Mouse (Mus musculus) hindlimb bud, embryonic 11.5 days (tissue): ENCODE measurements around the gene Hyal6.
A peak's percentile ranks its signal among the peaks of the same experiment; 100 is the strongest.

Source experiments
- DNase-seq: peaks from one replicate; pipeline ENCODE4 v3.0.0-alpha.2; 2012; ENCODE audit warnings: low read depth, low spot score; ENCODE audit errors: extremely low spot score

Gene Hyal6

GRCm38 (mm10) chr6:24732945-24733344, at the start of gene Hyal6:
Gene Hyal6, plus strand, starts transcription at chr6:24733245.
- no peak for DNase-seq

GRCm38 (mm10) chr6:24687871-24688270, 45.2 kb upstream of the Hyal6 start:
- no peak for DNase-seq

DNA sequence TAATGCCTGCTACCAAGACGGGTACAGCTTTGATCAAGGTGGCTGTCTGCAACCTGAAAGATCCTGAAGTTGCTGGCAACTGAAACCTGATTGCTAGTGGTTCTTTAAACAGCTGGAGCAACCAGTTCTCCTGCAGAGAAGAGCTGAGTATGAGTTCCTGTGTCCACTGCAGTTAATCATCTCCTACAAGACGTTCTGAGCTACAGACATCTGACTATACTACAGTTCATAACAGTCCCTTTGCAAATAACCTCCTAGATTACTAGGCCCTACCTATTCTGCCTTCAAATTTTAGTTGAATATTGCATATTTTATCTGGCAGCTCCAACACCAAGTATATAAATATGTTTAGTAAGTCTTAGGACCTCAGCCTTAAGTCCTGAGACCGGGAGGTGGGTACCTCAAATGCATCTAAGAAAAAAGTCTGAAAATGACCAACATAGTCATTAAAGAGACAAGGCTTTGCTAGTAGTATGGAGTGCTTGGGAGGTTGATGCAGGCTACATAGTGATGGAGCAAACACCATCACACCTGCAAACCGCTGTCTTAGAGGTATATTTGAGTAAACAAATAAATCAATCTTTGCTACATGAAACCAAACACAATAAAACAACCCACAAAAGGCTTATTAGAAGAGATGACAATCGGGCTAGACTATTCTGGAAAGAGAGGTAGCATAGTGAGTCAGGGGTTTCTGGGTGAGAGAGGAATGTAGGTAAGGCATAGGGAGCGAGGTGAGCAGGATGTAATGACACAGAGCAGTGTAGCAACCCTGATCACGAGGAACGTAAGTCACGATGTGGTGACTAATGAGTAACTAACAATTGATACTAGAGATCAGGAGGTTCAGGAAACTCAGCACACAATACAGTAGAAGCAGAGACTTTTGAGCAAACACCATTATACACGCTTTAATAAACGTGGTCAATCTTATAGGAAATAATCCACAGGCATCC, 38.3 kb upstream of the Hyal6 start:
- no peak for DNase-seq

DNA sequence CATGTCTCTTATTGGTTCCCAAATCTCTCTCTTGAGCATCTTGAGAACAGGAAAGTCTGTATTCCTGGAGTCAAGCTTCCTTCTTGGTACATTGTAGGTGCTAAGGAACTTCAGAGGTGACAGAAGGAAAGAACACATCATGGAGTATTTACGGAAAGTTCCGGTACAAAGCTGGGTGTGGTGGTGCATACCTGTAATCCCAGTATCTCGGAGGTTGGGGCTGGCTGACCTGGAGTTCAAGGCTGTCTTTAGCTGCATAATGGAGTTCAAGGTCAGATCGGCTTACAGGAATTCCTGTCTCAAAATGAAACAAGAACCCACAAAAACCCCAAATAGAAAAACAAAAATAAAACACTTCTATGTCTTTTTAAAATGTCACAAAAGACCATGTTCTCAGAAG, 36.9 kb upstream of the Hyal6 start:
- no peak for DNase-seq

GRCm38 (mm10) chr6:24697216-24697615, 35.8 kb upstream of the Hyal6 start:
- no peak for DNase-seq

- no peak for DNase-seq
Observed at GRCm38 (mm10) chr6:24707090-24707489, 26.0 kb upstream of the Hyal6 start.

DNA sequence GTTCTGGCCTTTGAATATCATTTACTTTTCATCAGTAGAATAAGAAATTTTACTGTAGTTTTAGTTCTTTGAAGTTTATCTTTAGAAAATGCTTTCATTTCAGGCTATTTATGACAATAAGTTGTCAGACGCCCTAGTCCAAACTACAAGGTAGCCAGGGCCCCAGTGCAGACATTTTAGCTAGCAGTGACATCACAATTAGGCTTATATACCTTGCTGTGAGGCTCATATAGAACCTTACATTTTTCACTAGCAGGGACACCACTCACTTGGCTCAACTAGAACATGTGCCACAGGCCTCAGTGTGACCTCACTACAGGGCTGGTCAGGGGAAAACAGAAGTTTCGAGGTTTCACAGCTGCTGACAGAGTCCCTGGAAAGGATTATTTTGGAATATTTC, 25.5 kb upstream of the Hyal6 start:
- no peak for DNase-seq

DNA sequence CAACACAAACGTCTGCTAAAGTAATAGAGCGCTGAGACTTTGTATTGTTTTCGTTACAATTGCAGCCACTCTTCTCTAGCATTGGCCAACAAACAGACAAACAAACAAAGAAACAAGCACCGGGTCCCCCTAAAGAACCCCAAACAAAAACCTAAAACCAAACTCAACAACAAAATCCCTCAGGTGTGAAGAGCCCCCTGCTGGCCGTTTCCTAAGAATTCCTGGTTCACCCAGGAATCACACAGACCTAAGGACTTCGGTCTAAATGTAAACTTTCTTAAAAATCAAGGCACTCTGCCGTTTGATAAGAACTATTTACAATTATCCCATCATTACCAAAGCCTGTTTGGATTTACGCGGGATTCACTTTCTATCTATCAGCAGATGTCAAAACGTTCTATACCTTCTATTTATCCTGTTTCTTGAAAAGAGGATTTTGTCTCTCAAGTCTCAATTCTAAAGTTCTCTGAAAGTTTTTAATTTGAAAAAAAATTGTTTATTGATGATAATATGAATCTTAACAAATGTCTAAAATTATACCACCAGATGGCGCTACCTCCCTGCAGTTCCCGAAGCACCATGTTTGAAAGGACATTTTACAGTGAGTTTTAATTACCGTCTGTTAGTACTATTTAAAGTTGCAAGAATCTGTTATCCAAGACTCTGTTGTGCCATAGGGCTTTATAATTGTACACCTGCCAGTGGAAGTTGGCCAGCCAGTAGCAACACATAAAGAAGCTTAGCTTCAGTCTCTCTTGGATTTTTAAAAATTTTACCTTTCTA, 11.5 kb upstream of the Hyal6 start:
- peak; percentile 39 for DNase-seq

DNA sequence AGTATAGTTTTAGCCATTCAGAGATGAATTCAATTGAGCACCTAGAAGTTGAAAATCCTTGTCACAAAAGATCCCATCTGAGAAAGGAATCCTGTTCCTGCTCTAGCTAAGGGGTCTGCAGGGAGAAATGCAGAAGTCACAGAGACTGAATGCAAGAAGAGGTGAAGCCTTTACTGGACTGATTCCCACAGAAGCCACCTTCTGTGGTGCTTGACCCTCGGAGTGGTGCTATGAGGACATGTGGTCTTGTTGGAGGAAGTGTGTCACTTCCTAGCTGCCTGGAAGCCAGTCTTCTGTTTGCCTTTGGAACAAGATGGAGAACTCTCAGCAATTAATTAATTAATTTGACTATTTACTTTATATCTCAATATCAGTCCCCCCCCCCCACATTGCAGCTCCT, 4.9 kb upstream of the Hyal6 start:
- no peak for DNase-seq

- no peak for DNase-seq
Observed at GRCm38 (mm10) chr6:24734565-24734964, 1.5 kb downstream of the Hyal6 start.

DNA sequence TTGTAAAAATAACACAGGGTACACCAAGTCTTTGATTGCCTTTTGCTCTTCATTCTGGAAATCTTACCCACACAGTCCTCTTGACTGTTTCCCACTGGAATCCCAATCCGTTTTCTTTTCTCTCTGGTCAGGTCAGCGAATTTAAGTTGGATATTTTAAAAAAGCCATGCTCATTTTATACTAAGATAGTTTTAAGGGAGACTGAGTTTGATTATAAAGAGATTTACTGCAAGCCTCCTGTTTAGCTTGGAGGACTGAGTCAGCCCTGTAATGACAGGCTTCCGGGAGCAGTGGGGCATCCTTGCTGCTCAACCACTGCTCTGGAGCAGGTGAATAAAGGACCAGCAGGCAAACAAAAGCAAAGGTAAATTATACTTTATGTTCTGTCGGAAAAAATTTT, 15.0 kb downstream of the Hyal6 start, which contains the start of gene Hyal4:
Gene Hyal4 (plus strand): TSS at position 301 of the 400 bp plus-strand sequence.
- DNase-seq = no peak

DNA sequence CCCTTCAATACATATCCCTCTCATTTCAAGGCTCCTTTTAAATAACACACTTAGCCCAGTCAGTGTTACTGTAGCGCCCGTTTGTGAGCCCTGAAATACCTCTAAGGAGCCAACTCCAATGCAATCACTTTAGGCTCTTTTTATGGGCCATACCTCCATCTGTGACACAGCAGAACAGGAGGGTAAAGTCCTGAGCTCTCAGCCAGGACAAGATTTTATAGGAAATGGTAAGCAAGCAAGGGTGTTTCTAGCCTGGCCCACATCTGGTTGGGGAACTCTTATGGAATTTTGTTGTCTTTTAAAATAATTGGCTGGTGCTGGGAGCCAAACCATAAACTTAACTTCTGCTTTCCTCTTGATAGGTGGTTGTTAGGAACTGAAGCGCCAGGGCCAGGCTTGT, 26.2 kb downstream of the Hyal6 start:
- no peak for DNase-seq

DNA sequence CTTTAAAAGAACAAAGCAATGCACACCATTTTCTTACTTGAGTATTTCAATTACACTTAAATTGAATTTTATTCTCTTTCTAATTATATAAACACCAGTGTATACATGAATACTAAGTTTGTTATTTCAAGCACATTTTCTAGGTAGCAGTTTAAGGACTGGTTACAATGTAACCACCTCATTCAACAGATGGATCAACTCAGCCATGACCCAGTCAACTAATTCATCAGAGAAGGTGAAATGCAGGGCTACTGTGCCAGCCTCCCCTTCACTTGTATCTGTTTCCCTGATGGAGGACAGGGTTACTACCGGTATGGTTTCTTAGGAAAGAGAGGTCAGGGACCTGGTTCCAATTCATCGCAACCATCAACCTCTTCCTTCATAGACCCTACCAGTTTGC, 33.2 kb downstream of the Hyal6 start:
- DNase-seq = no peak

DNA sequence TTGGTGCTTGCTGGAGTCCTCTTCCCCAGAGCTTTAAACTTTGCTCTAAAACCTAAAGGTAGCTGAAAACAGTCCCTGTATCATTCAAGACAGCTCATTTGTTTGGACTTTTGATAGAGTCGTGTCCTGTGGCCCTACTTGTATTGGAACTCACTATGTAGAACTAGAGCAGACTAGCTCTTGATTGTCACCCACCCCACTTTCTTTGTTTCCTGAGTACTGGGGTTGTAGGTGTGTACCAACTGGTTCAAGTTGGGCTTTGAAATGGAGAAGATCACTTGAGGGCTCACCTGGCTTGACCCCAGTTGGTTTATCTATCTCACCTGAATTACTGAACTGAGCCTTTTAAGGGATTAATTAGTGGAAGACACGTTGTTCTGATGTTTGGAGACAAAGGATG, 46.1 kb downstream of the Hyal6 start:
- DNase-seq = no peak

- DNase-seq = no peak
Observed at GRCm38 (mm10) chr6:24790888-24791287, 57.8 kb downstream of the Hyal6 start, which contains the start of gene Spam1. Gene Spam1, plus strand, starts transcription at chr6:24791188.
